Mouse (Mus musculus): ENCODE results near the gene Pgd.
A peak's percentile ranks its signal among the peaks of the same experiment; 100 is the strongest.

Pgd gene

DNA sequence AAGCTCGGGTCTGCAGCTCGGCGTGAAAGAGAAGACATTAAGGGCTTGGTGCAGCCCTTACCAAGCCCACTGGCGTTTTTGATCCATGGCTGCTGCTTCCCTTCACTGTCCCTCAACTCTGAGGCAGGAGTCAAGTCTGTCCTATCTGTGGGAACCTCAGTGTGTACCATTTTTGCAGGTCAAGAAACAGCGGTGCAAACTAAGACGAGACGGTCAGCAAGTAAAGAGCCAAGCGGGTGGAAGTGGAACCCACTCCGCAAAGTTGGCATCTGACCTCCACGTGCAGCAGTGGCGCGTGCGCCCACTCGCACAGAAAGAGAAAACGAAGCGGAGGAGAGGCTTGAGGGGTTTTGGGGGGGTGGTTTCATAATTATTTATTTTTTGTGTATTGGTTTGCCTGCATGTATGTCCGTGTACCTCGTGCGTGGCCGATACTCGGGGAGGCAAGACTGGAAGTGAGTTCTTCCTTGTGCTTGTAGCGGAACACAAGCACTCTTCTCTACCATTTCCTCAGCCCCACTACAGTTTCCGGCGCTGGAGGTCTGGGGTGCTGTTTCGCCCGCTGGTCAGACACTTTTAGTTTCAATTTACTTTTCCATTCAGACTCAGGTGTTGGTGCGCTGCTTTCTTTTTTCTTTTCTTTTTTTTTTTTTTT, 513 bp upstream of the Pgd start:
- DNase-seq: peak; percentile 33 to 64

GRCm38 (mm10) chr4:149164150-149164549, 2.4 kb downstream of the Pgd start:
- DNase-seq: peak in 1 of 2 experiments; percentile 34

GRCm38 (mm10) chr4:149163196-149163595, 3.4 kb downstream of the Pgd start:
- no peak for DNase-seq

DNA sequence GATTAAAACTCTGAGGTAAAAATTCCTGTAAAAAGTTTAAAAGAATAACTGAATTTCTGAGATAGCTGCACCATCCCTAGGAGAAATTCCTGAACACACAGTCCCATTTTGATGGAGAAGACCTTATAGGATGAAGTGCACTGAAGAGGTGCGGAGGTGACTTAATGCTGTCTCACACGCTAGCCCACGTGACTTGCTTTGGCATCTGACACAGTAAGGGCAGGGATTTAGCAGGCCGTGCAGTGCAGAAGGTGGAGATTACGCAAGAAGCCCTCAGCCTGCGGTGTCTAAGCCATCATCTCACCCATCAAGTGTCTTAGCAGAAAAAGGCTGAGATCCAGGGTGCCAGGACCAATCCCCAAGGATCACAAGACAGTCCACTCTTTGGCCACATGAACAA, 5.4 kb downstream of the Pgd start:
- DNase-seq: no peak

DNA sequence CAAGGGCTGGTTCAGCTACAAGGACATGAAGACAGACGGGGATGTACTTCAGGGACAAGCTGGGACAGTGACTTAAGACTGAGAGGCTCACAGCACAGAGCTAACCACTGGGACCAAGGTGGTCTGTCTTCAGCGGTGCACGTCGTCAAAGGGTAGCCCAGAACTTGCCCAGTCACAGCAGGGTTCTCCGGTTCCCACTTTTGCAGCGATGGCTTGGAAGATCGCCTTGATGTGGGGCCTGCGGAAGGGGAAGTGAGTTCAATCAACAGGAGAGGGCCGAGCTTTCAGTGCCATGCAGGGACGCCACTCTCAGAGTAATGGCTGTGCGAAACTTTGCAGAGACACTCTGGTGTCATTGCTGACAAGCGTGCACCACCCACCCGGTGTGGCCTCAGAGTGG, 6.7 kb downstream of the Pgd start:
- DNase-seq: no peak

GRCm38 (mm10) chr4:149159203-149159602, 7.4 kb downstream of the Pgd start:
- no peak for DNase-seq

DNA sequence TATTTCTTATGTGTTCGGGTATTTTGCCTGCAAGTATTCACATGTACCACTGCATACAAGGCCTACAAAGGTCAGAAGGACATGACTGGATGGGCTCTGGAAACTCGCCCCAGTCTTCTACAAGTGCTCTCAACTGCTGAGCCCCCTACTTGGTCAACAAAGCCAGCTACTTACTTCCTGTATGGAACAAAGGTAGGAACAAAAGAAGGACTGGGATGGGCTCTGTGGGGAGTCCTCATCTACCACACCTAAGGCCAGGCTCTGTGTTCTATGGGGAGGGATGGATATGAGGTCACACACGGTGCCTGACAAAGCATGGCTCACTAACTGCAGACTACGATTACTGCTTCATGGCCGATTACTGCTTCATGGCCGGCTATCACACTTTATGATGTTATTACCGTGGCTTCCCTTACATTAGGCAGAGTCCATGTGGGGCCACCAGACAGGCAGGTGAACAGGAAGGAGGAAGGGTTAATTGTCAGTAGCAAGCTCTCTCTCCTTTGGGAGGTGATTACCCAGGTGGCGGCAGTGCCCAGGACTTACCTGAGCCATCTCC, 9.1 kb downstream of the Pgd start:
- no peak for DNase-seq

GRCm38 (mm10) chr4:149155711-149156110, 10.9 kb downstream of the Pgd start:
- no peak for DNase-seq

GRCm38 (mm10) chr4:149154859-149155258, 11.7 kb downstream of the Pgd start:
- no peak for DNase-seq

DNA sequence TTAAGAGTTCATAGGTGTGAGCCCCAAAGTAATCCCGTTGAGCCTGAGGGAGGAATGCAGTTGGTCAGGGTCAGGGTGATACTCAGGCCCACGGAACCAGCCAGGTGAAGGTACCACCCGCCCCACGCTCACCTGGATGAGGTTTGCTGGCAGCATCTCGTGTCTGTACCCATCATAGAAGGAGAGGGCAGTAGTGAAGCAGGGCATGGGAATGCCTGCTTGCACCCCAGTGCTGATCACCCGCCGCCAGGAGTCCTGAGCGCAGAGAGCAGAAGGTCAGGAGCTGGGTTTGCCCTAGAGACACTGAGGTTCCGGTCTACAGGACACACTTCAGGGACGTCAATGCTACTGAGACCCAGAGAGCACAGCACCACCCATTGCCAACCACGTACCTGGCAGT, 15.8 kb downstream of the Pgd start:
- no peak for DNase-seq

- no peak for DNase-seq
Observed at GRCm38 (mm10) chr4:149150256-149150655, 16.3 kb downstream of the Pgd start.

- DNase-seq: no peak
Observed at GRCm38 (mm10) chr4:149149611-149150010, 17.0 kb downstream of the Pgd start.

DNA sequence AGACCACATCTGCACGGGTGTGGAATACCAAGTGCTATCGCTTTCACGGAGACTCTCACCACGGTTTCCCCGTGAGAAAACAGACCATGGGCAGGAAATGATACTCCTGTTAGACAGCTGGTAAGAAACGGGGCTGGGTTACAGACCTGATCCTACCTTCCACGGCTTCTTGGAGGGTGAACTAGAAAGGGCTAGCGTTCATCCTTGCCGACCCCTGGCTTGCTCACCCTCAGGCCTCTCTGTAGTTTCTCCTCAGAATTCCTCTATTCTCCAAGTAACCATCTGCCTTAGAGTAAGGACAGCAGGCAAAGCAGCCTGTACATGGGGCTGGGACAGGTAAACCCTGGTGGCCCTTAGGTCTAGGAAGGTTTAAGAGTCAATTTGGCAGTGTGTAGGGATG, 17.4 kb downstream of the Pgd start:
- no peak for DNase-seq

DNA sequence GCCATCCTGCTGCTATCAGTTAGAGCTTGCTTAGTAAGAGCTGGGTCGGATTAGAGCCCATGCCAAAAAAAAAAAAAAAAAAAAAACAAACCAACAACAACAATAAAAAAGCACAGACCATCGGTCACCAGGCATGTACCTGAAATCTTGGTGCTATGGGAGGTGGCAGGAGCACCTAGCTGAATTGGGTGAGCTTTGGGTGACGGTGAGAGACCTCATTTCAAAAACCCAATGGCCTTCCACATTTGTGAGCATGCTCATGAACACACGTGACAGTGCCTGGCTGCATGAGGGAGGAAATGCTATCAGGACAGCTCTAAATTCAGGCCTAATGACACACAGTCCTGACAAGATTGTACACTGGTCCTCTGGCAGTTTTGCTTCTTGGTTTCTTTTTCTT, 18.5 kb downstream of the Pgd start:
- DNase-seq: no peak

- no peak for DNase-seq
Observed at GRCm38 (mm10) chr4:149147528-149147927, 19.0 kb downstream of the Pgd start.

DNA sequence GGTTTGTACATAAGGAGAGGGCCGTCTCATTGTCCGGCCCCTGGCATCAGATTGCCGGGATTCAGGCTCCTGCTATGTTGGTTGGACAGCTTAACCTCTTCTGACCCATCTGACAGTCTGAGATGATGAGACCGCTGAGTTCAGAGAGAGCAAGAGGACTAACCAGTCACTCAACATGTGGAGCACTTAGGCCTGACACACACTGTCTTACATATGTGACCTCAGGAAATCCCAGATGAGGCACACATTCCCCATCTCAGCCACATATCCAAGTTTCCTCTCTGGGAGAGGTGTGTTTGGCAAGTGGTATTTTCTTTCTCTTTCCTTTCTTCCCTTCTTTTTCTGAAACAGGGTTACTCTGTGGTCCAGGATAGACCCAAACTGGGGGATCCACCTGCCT, 21.4 kb downstream of the Pgd start:
- no peak for DNase-seq

DNA sequence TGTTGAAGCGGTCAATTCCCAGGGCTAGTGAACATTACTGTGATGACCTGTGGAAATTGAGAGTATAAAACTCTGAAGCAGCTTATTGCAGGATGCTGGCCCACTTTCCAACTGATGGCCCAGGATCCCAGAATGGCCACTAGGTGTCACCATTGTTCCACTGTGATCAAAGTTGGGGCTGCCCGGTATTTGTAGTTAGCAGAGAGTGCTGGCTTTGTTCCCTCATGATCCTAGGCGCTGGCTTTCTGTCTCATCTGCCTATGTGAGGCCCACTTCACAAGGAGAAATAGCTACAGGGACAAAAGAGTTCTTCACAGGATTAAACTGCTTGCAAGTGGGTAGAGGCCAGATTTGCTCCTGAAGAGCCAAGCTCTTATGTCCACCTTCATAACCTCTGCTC, 22.1 kb downstream of the Pgd start:
- peak; percentile 80 to 85 for DNase-seq

GRCm38 (mm10) chr4:149143594-149143993, 23.0 kb downstream of the Pgd start:
- peak; percentile 24 to 40 for DNase-seq

DNA sequence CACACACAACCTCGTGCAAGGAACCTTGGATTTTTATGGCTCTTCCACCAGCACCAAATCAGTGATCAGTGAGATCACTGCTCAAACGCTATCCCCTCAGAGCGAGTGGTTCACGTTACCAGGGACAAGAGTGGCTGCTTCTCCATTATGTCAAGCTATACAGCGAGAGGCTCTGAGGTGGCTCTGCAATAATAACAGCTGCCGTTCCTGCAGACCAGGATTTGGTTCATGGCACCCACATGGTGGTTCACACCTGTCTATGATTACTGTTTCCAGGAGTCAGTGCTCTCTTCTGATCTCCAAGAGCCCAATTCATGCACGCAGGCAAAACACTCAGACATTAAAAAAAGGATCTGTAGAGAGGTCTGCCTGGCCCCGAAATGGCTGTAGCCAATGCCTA, 28.1 kb downstream of the Pgd start:
- no peak for DNase-seq

GRCm38 (mm10) chr4:149136982-149137770, 29.4 kb downstream of the Pgd start, which contains the start of gene Cenps:
Cenps (minus strand) TSS chr4:149137629.
- DNase-seq: peak; percentile 92 to 97

- no peak for DNase-seq
Observed at GRCm38 (mm10) chr4:149136116-149136850, 30.3 kb downstream of the Pgd start.

DNA sequence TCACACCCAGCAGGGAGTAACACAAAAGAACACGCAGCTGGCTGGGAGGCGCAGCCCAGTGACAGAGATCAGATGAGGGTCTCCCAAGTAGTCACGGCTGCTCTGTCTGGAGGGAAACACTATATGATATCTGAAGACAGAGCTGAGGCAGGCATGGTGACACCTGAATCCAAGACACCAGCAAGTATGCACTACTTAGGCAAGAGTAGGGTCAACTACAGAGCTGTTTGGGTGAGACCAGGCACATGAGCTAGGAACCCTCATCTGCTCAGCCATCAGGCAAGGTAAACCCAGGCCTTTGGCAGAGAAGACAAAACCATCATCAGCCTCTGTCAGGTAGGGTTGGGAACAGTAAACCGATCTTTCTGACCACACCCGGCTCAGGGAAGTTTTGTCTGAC, 33.2 kb downstream of the Pgd start:
- no peak for DNase-seq

- DNase-seq: peak in 1 of 2 experiments; percentile 35
Observed at GRCm38 (mm10) chr4:149131789-149132565, 34.6 kb downstream of the Pgd start.
